Mouse (Mus musculus) macrophage (primary cell): Measurements from ENCODE around the gene Defb6. TPM values are rescaled to one million over a fixed set of nuclear protein-coding genes. Genes with fewer than 3 reads are reported as not detected.

Experiments
- H3K27ac ChIP-seq: fragments of 350-480 bp; formaldehyde crosslinking; 2 replicates; pipeline ENCODE4 v1.9.0; 2021
- H3K36me3 ChIP-seq: fragments of 350-480 bp; formaldehyde crosslinking; 2 replicates; pipeline ENCODE4 v1.9.0; 2021; ENCODE audit errors: inconsistent target
- H3K4me3 ChIP-seq: fragments of 350-480 bp; formaldehyde crosslinking; 2 replicates; pipeline ENCODE4 v1.9.0; 2021; ENCODE audit errors: inconsistent target
- H3K79me2 ChIP-seq: fragments of 350-480 bp; formaldehyde crosslinking; 2 replicates; pipeline ENCODE4 v1.9.0; 2021; ENCODE audit errors: inconsistent target
- WGBS: methylation state at CpG from one replicate; pipeline ENCODE4 v1.1.7; 2026; ENCODE audit warnings: inconsistent platforms; ENCODE audit not compliant: missing documents; 5-methylcytosine and 5-hydroxymethylcytosine counted together
- polyA plus RNA-seq: library from polyadenylated mRNA; stranded (reverse); fragments of 250-400 nt; gene quantifications from 3 replicates; pipeline ENCODE4 v1.2.4, GENCODE M21; 2018; ENCODE audit warnings: inconsistent platforms
- total RNA-seq, 78 experiments: library from RNA; depleted of rRNA; stranded (reverse); fragments of 250-400 nt; gene quantifications; 1 replicate in 9 of 78; 2 replicates in 24 of 78; 3 replicates in 43 of 78; 4 replicates in 2 of 78; pipeline ENCODE4 v1.2.4; 2018; ENCODE audit warnings: inconsistent platforms in 56 of 78

Gene Defb6
- total RNA-seq (2018; cell fraction: chromatin; rRNA removed): not detected
- not detected for total RNA-seq (2018; cell fraction: cytosol; rRNA removed)
- not detected for total RNA-seq (2018; cell fraction: nucleus; rRNA removed)
- polyA plus RNA-seq: not detected in 3 replicates

DNA sequence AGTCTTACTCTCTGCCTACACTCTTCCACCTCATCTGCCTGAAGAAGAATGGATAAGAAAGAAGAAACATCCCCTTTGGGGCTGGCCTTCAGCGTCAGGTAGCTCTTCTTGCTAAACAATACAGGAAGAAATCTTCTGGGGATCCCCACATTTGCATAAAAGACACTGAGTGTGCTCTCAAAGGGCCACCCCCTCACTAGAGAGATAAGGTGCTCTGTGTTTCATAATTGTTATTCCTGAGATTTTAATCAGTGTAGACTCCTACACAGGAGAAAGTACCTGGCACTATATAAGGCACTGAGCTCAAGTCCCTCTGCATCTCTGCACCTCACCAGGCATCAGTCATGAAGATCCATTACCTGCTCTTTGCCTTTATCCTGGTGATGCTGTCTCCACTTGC, at the start of gene Defb6:
Gene Defb6, plus strand, starts transcription at position 318 of the 400 bp plus-strand sequence.
- 56% methylated on average over 1 of the region's 1 CpGs for WGBS
- H3K79me2 ChIP-seq: no peaks in the 10 kb centered on the region
- H3K27ac ChIP-seq: no peak within 1 kb of the TSS
- H3K36me3 ChIP-seq: no peaks in the 10 kb centered on the region
- no peak within 1 kb of the TSS for H3K4me3 ChIP-seq

DNA sequence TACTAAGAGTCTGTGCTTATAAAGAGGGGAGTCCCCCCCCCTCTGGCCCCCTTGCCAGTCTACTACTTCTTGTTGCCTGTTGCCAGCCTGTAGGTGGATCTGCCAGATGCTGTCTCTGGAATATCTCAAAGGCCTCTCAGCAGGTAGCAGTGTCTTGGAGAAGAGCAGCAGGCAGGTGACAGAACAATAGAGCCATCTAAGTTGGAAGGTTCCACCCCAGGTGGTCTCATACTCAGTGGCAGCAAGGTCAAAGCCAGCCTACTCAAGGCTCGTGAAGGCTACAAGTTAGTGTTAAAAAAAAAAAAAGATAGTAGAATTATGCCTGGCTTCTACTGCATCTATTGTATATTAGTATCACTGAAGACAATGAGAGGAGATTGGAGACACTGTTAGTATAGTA, 12.8 kb downstream of the Defb6 start:
- no peaks in the 10 kb centered on the region for H3K36me3 ChIP-seq
- H3K27ac ChIP-seq: no peak overlapping the region
- 80% methylated on average over 1 of the region's 1 CpGs for WGBS
- no peaks in the 10 kb centered on the region for H3K79me2 ChIP-seq
- no peak overlapping the region for H3K4me3 ChIP-seq

DNA sequence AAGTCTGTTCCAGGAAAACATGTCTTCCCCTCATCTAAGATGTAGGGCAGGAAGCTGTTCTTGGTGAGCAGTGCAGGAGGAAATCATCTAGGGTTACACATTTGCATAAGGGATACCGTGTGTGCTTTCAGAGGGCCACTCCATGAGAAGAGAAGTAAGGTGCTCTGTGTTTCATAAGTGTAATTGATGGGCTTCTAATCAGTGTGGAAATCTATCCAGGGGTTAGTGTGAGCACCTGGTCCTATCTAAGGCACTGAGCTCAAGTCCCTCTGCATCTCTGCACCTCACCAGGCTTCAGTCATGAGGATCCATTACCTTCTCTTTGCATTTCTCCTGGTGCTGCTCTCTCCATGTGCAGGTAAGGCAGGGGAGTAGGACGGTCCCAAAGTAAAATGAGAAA, 14.3 kb downstream of the Defb6 start, which contains the start of gene Defb46:
Gene Defb46, plus strand, starts transcription at position 301 of the 400 bp plus-strand sequence.
- 87% methylated on average over 2 of the region's 2 CpGs for WGBS
- Histone ChIP-seq H3K4me3 (no peak within 1 kb of the TSS), H3K27ac (no peak within 1 kb of the TSS), H3K79me2 (no peaks in the 10 kb centered on the region), H3K36me3 (no peaks in the 10 kb centered on the region)

DNA sequence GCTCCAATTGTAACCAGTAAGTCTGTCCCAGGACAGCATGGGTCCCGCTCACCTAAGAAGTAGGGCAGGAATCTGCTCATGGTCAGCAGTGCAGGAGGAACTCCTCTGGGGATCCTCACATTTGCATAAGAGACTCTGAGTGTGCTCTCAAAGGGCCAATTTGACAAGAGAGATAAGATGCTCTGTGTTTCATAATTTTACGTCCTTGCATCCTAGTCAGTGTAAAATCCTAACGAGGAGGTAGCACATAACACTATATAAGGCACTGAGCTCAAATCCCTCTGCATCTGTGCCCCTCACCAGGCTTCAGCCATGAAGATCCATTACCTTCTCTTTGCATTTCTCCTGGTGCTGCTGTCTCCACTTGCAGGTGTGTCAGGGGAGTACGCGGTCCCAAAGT, 22.0 kb downstream of the Defb6 start, which contains the start of gene Defb5:
Gene Defb5, plus strand, starts transcription at position 301 of the 400 bp plus-strand sequence.
- Histone ChIP-seq H3K36me3 (no peaks in the 10 kb centered on the region), H3K27ac (no peak within 1 kb of the TSS), H3K79me2 (no peaks in the 10 kb centered on the region), H3K4me3 (no peak within 1 kb of the TSS)
- 85% methylated on average over 5 of the region's 5 CpGs for WGBS

DNA sequence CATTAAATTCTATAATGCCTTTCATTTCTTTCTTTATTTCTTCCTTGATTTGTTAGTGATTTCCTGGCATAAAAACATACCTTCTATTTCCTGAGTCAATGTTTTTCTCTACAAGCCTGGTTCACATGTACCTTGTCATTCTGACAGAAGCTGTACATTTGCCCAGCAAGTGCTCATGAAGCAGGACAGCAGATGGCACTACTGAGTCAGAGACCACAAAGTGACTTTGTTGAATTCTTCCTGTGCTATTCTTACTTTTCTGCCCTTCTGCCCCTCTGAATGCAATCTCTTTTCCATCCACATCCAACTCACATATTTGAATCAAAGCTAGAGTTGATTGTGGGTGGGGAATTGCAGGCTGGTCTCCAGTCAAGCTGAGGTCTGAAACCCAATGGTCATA, 32.9 kb downstream of the Defb6 start:
- no peaks in the 10 kb centered on the region for H3K36me3 ChIP-seq
- no peaks in the 10 kb centered on the region for H3K79me2 ChIP-seq
- no peak overlapping the region for H3K27ac ChIP-seq

DNA sequence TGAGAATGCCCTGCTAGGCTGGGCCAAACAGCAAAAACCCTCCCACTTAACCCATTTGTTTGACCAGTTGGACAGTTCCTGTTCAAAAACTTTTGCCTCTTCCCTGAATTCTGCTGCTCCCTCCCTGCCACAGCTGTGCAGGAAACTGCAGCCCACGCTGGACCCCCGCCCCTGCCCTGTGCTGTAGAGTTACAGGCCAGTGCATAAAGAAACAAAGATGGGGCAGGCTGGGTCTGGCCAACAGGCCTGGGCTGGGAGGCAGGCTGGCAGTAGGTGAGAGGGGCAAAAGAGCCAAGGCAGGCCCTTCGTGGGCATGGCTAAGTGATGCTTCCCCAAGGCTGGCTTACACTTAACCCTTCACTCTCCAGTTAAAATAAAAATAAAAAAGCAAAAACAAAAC, 34.4 kb downstream of the Defb6 start:
- Histone ChIP-seq H3K79me2 (no peaks in the 10 kb centered on the region), H3K4me3 (no peak overlapping the region), H3K36me3 (no peaks in the 10 kb centered on the region), H3K27ac (no peak overlapping the region)
- WGBS: 44% methylated on average over 3 of the region's 3 CpGs

More for the DNA sequence above, 32.9 kb downstream of the Defb6 start:
- no peak overlapping the region for H3K4me3 ChIP-seq

Other genes starting within 250 kb of the Defb6 start
- gene Defb40, start 247.2 kb upstream of the Defb6 start, polyA plus RNA-seq: not detected in 3 replicates
- not detected in 3 replicates for gene Defb37, start 234.4 kb upstream of the Defb6 start, polyA plus RNA-seq
- not detected in 3 replicates for gene Defb38, start 198.9 kb upstream of the Defb6 start, polyA plus RNA-seq
- not detected in 3 replicates for gene Defb39, start 160.7 kb upstream of the Defb6 start, polyA plus RNA-seq
- gene Defb12, start 110.6 kb upstream of the Defb6 start, polyA plus RNA-seq: not detected in 3 replicates
- gene Defb34, start 101.7 kb upstream of the Defb6 start, polyA plus RNA-seq: not detected in 3 replicates
- gene Gm45826, start 84.7 kb upstream of the Defb6 start, polyA plus RNA-seq: not detected in 3 replicates
- gene Defb14, start 31.1 kb upstream of the Defb6 start, polyA plus RNA-seq: not detected in 3 replicates
- gene Defb4, start 26.8 kb upstream of the Defb6 start, polyA plus RNA-seq: not detected in 3 replicates
- not detected in 3 replicates for gene Defb46, start 14.4 kb downstream of the Defb6 start, polyA plus RNA-seq
- not detected in 3 replicates for gene Defb5, start 22.1 kb downstream of the Defb6 start, polyA plus RNA-seq
- not detected in 3 replicates for gene Defb3, start 67.9 kb downstream of the Defb6 start, polyA plus RNA-seq
- gene Defb8, start 222.1 kb downstream of the Defb6 start, polyA plus RNA-seq: not detected in 3 replicates